Mouse (Mus musculus): ENCODE results near the gene Trappc3l. TPM values are rescaled to one million over a fixed set of nuclear protein-coding genes. Genes with fewer than 3 reads are reported as not detected.

Trappc3l gene
- polyA plus RNA-seq, 1 experiment from 2014 or later: not detected

GRCm38 (mm10) chr10:34110863-34111465 is 73.6 kb downstream of the Trappc3l start:
- no peaks in the 10 kb centered on the region for H3K36me3 ChIP-seq (ENCODE audit: insufficient read depth, low read length)
- no peak for TF ChIP-seq CTCF (IDR thresholded peaks at IDR 0.05; ENCODE audit: low read depth)
- H3K27ac ChIP-seq: no peak overlapping the region
- no peaks in the 10 kb centered on the region for H3K9me3 ChIP-seq (replicated peaks; ENCODE audit: low read length)
- no peak overlapping the region for H3K4me3 ChIP-seq (replicated peaks; ENCODE audit: low read depth, low read length)
- DNase-seq (ENCODE audit: low spot score): no peak
- no peaks in the 10 kb centered on the region for H3K27me3 ChIP-seq (ENCODE audit: insufficient read depth, low read length)
- 88% methylated on average over 13 of the region's 13 CpGs for WGBS
- H3K9ac ChIP-seq (ENCODE audit: low read depth, low read length): no peak overlapping the region
- no peaks in the 10 kb centered on the region for H3K4me1 ChIP-seq (replicated peaks; ENCODE audit: insufficient read depth, low read length)
- no peak for ATAC-seq (replicated peaks; ENCODE audit: low FRiP score, low read depth)
- no peak overlapping the region for H3K4me2 ChIP-seq (ENCODE audit: low read length)

- no peaks in the 10 kb centered on the region for H3K4me1 ChIP-seq (replicated peaks; ENCODE audit: insufficient read depth, low read length)
- no peak overlapping the region for H3K4me3 ChIP-seq (replicated peaks; ENCODE audit: low read depth, low read length)
- ATAC-seq (replicated peaks; ENCODE audit: low FRiP score, low read depth) (no peak), DNase-seq (ENCODE audit: low spot score) (no peak)
- H3K4me2 ChIP-seq (ENCODE audit: low read length): no peak overlapping the region
- no peaks in the 10 kb centered on the region for H3K36me3 ChIP-seq (ENCODE audit: insufficient read depth, low read length)
- H3K9me3 ChIP-seq (replicated peaks; ENCODE audit: low read length): no peaks in the 10 kb centered on the region
- no peak overlapping the region for H3K27ac ChIP-seq
- no peak for TF ChIP-seq CTCF (IDR thresholded peaks at IDR 0.05; ENCODE audit: low read depth)
- H3K9ac ChIP-seq (ENCODE audit: low read depth, low read length): no peak overlapping the region
- 71% methylated on average over 4 of the region's 4 CpGs for WGBS
- H3K27me3 ChIP-seq (ENCODE audit: insufficient read depth, low read length): no peaks in the 10 kb centered on the region
Measured at GRCm38 (mm10) chr10:34111964-34112738, 74.8 kb downstream of the Trappc3l start.

GRCm38 (mm10) chr10:34117131-34117530 is 79.7 kb downstream of the Trappc3l start:
- ATAC-seq (replicated peaks; ENCODE audit: low FRiP score, low read depth) (no peak), DNase-seq (ENCODE audit: low spot score) (no peak)
- Histone ChIP-seq H3K27ac (no peak overlapping the region), H3K27me3 (ENCODE audit: insufficient read depth, low read length) (no peaks in the 10 kb centered on the region), H3K9ac (ENCODE audit: low read depth, low read length) (no peak overlapping the region), H3K4me2 (ENCODE audit: low read length) (no peak overlapping the region), H3K9me3 (replicated peaks; ENCODE audit: low read length) (no peaks in the 10 kb centered on the region), H3K4me1 (replicated peaks; ENCODE audit: insufficient read depth, low read length) (no peaks in the 10 kb centered on the region), H3K36me3 (ENCODE audit: insufficient read depth, low read length) (no peaks in the 10 kb centered on the region), H3K4me3 (replicated peaks; ENCODE audit: low read depth, low read length) (no peak overlapping the region)
- 50% methylated on average over 3 of the region's 3 CpGs for WGBS
- no peak for TF ChIP-seq CTCF (IDR thresholded peaks at IDR 0.05; ENCODE audit: low read depth)

- no peaks in the 10 kb centered on the region for H3K4me1 ChIP-seq (replicated peaks; ENCODE audit: insufficient read depth, low read length)
- H3K27ac ChIP-seq: no peak overlapping the region
- no peaks in the 10 kb centered on the region for H3K36me3 ChIP-seq (ENCODE audit: insufficient read depth, low read length)
- H3K4me2 ChIP-seq (ENCODE audit: low read length): no peak overlapping the region
- no peak for DNase-seq (ENCODE audit: low spot score)
- H3K9ac ChIP-seq (ENCODE audit: low read depth, low read length): no peak overlapping the region
- no peak overlapping the region for H3K4me3 ChIP-seq (replicated peaks; ENCODE audit: low read depth, low read length)
- no peaks in the 10 kb centered on the region for H3K9me3 ChIP-seq (replicated peaks; ENCODE audit: low read length)
- H3K27me3 ChIP-seq (ENCODE audit: insufficient read depth, low read length): no peaks in the 10 kb centered on the region
- no peak for ATAC-seq (replicated peaks; ENCODE audit: low FRiP score, low read depth)
- no peak for TF ChIP-seq CTCF (IDR thresholded peaks at IDR 0.05; ENCODE audit: low read depth)
Measured at GRCm38 (mm10) chr10:34117770-34118169, 80.4 kb downstream of the Trappc3l start.

- no peak overlapping the region for H3K9ac ChIP-seq (ENCODE audit: low read depth, low read length)
- H3K4me1 ChIP-seq (replicated peaks; ENCODE audit: insufficient read depth, low read length): no peaks in the 10 kb centered on the region
- no peak overlapping the region for H3K27ac ChIP-seq
- no peak overlapping the region for H3K4me3 ChIP-seq (replicated peaks; ENCODE audit: low read depth, low read length)
- TF ChIP-seq CTCF (IDR thresholded peaks at IDR 0.05; ENCODE audit: low read depth): no peak
- 81% methylated on average over 2 of the region's 2 CpGs for WGBS
- H3K9me3 ChIP-seq (replicated peaks; ENCODE audit: low read length): no peaks in the 10 kb centered on the region
- no peak overlapping the region for H3K4me2 ChIP-seq (ENCODE audit: low read length)
- no peak for DNase-seq (ENCODE audit: low spot score)
- no peaks in the 10 kb centered on the region for H3K27me3 ChIP-seq (ENCODE audit: insufficient read depth, low read length)
- ATAC-seq (replicated peaks; ENCODE audit: low FRiP score, low read depth): no peak
- H3K36me3 ChIP-seq (ENCODE audit: insufficient read depth, low read length): no peaks in the 10 kb centered on the region
Measured at GRCm38 (mm10) chr10:34118421-34118820, 81.0 kb downstream of the Trappc3l start.

GRCm38 (mm10) chr10:34127392-34128378 is 90.3 kb downstream of the Trappc3l start, which contains the start of gene Calhm6:
TSS of gene Calhm6 (minus strand) at chr10:34127984.
- Histone ChIP-seq H3K9ac (ENCODE audit: low read depth, low read length) (peak within 1 kb of the TSS; percentile 50), H3K4me1 (replicated peaks; ENCODE audit: insufficient read depth, low read length) (peaks cover 4% of the 10 kb centered on the region; the same call in 1 of the 2 replicates), H3K4me2 (ENCODE audit: low read length) (peak within 1 kb of the TSS; percentile 80), H3K4me3 (replicated peaks; ENCODE audit: low read depth, low read length) (peak within 1 kb of the TSS; percentile 51), H3K27me3 (ENCODE audit: insufficient read depth, low read length) (no peaks in the 10 kb centered on the region), H3K36me3 (ENCODE audit: insufficient read depth, low read length) (no peaks in the 10 kb centered on the region), H3K9me3 (replicated peaks; ENCODE audit: low read length) (no peaks in the 10 kb centered on the region), H3K27ac (no peak within 1 kb of the TSS)
- DNase-seq (ENCODE audit: low spot score) (peak; percentile 38), ATAC-seq (replicated peaks; ENCODE audit: low FRiP score, low read depth) (peak; percentile 71)
- no peak for TF ChIP-seq CTCF (IDR thresholded peaks at IDR 0.05; ENCODE audit: low read depth)
- 14% methylated on average over 44 of the region's 44 CpGs for WGBS

Data from kidney, postnatal 0 days (tissue).